Mouse (Mus musculus) thymus, adult 2 months (tissue): ENCODE measurements around the gene Vmp1. TPM values are rescaled to one million over a fixed set of nuclear protein-coding genes. Genes with fewer than 3 reads are reported as not detected.

Experiments
- DNase-seq: peaks from one replicate; pipeline ENCODE4 v3.0.0; 2021
- H3K27ac ChIP-seq: fragments of 200-500 bp; 2 replicates; pipeline ENCODE4 v1.5.1; 2012; ENCODE audit warnings: low read length, control low read depth; ENCODE audit not compliant: control insufficient read depth, insufficient read depth
- H3K27me3 ChIP-seq: fragments of 200-500 bp; 2 replicates; pipeline ENCODE4 v1.6.1; 2012; ENCODE audit warnings: mild to moderate bottlenecking, low read length, moderate library complexity, mixed read lengths; ENCODE audit not compliant: control insufficient read depth, insufficient read depth
- H3K36me3 ChIP-seq: fragments of 200-500 bp; 2 replicates; pipeline ENCODE4 v1.6.1; 2012; ENCODE audit warnings: mild to moderate bottlenecking, low read length, moderate library complexity; ENCODE audit not compliant: control insufficient read depth, insufficient read depth
- H3K4me1 ChIP-seq: fragments of 200-500 bp; replicated peaks from 2 replicates; pipeline ENCODE4 v1.6.1; 2012; ENCODE audit warnings: low read length; ENCODE audit not compliant: control insufficient read depth, insufficient read depth
- H3K4me3 ChIP-seq: fragments of 200-500 bp; 2 replicates; pipeline ENCODE4 v1.5.1; 2012; ENCODE audit warnings: mild to moderate bottlenecking, low read length, control low read depth, moderate library complexity; ENCODE audit not compliant: control insufficient read depth, insufficient read depth
- CTCF ChIP-seq: fragments of 200-500 bp; IDR thresholded peaks from 2 replicates; pipeline ENCODE4 v1.5.1; 2012; ENCODE audit warnings: mild to moderate bottlenecking, control low read depth, low read length, moderate library complexity, borderline replicate concordance; ENCODE audit not compliant: control insufficient read depth, poor library complexity, insufficient read depth; ENCODE audit errors: extremely low read depth
- POLR2A ChIP-seq: fragments of 200-500 bp; IDR thresholded peaks from 2 replicates; pipeline ENCODE4 v1.6.1; 2012; ENCODE audit warnings: mild to moderate bottlenecking, low read length, control low read depth, moderate library complexity; ENCODE audit not compliant: control insufficient read depth, poor library complexity, insufficient read depth; ENCODE audit errors: extremely low read depth
- WGBS: fragments of 180-500 bp; shearing (Covaris S2); methylation state at CpG from one replicate; pipeline ENCODE4 v1.1.7; 2018; 5-methylcytosine and 5-hydroxymethylcytosine counted together
- polyA plus RNA-seq: library from polyadenylated mRNA; depleted of rRNA; stranded (reverse); fragments of >200 nt; gene quantifications from 2 replicates; pipeline ENCODE4 v1.2.3, GENCODE M21; 2012; rRNA removed

Vmp1 gene
- polyA plus RNA-seq, 1 experiment, result 36.7 TPM

- Histone ChIP-seq H3K4me1 (peaks cover 2% of the 10 kb centered on the region), H3K4me3 (no peak overlapping the region), H3K27me3 (no peaks in the 10 kb centered on the region), H3K27ac (no peak overlapping the region), H3K36me3 (peaks cover 30% of the 10 kb centered on the region)
- WGBS, result 92% methylated on average over 5 of the region's 5 CpGs
- DNase-seq, result no peak
- TF ChIP-seq POLR2A (no peak), CTCF (no peak)
Observed at GRCm38 (mm10) chr11:86534201-86534910, 149.3 kb downstream of the Vmp1 start.

Other genes starting within 250 kb of the Vmp1 start
- gene Rnft1, start 199.2 kb downstream of the Vmp1 start, polyA plus RNA-seq, result 6.4 and 9.3 TPM in 2 replicates
- 12.2 and 12.3 TPM in 2 replicates for gene Rps6kb1, start 139.0 kb downstream of the Vmp1 start, polyA plus RNA-seq
- gene Tubd1, start 138.8 kb downstream of the Vmp1 start, polyA plus RNA-seq, result 5.7 and 5.9 TPM in 2 replicates
- 4.3 and 5.2 TPM in 2 replicates for gene Ptrh2, start 149 bp upstream of the Vmp1 start, polyA plus RNA-seq
- 70.7 and 77.3 TPM in 2 replicates for gene Cltc, start 73.7 kb upstream of the Vmp1 start, polyA plus RNA-seq
- gene Dhx40, start 123.9 kb upstream of the Vmp1 start, polyA plus RNA-seq, result 4.6 and 5.4 TPM in 2 replicates